In the genomic region with DNA sequence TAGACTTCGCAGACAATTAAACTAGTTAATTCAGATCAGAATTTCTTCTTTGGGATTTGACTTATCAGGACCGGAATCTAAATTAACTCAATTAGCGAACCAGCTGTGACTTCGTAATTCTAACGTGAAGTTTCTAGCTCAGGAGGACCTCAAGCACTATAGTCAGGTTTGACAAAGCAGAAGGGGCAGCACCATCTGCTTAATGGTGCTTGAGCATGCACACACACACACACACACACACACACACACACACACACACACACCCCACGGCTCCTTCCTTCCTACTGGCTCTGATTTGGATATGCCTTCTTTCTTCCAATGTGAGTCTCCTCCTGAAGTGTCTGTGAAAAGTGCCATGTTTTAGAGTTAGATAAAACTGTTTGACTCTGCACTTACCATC, we compare ENCODE assay signal across 18 mouse cellular contexts.
"Had no signal": no experiment of that assay in that cellular context is flagged by ENCODE, and none has a peak within 500 bp of the region (broad histone marks: within the 10 kb centered on the region; RNA-seq: fewer than 3 reads in every experiment).

No protein-coding gene starts in this region.

- H3K27ac ChIP-seq: kidney, embryonic 15.5 days; left cerebral cortex, adult 2 months; liver, embryonic 13.5 days; midbrain, embryonic 12.5 days; neural tube, embryonic 12.5 days; stomach, postnatal 0 days had no signal

- H3K36me3 ChIP-seq: kidney, embryonic 15.5 days; liver, embryonic 13.5 days; midbrain, embryonic 12.5 days; neural tube, embryonic 12.5 days had no signal

- H3K9ac ChIP-seq: kidney, embryonic 15.5 days; liver, embryonic 13.5 days; midbrain, embryonic 12.5 days; neural tube, embryonic 12.5 days had no signal

- H3K4me1 ChIP-seq: liver, embryonic 13.5 days; midbrain, embryonic 12.5 days; neural tube, embryonic 12.5 days had no signal

- ATAC-seq: midbrain, embryonic 16.5 days had no signal

- H3K4me3 ChIP-seq: kidney, embryonic 15.5 days; left cerebral cortex, adult 2 months; liver, embryonic 13.5 days; midbrain, embryonic 12.5 days; neural tube, embryonic 12.5 days had no signal

- H3K27me3 ChIP-seq: liver, embryonic 13.5 days; midbrain, embryonic 12.5 days; neural tube, embryonic 12.5 days had no signal

- H3K9me3 ChIP-seq: kidney, embryonic 15.5 days; liver, embryonic 13.5 days; midbrain, embryonic 12.5 days; neural tube, embryonic 12.5 days had no signal

- DNase-seq: kidney, adult 11 months; kidney, adult 8-10 months; kidney, postnatal 10 days; kidney, postnatal 36 days; layer of hippocampus, postnatal 36 days; liver, embryonic 13.5 days; lung, adult 2 months; lung, postnatal 14 days; lung, postnatal 4 days; thymus, adult 2 months; thymus, postnatal 14 days; thymus, postnatal 4 days had no signal

- H3K4me2 ChIP-seq: kidney, embryonic 15.5 days; liver, embryonic 13.5 days; midbrain, embryonic 12.5 days; neural tube, embryonic 12.5 days had no signal
